Mouse (Mus musculus) left cerebral cortex, postnatal 4 days (tissue): ENCODE measurements around the gene Gm7271. TPM values are rescaled to one million over a fixed set of nuclear protein-coding genes. Genes with fewer than 3 reads are reported as not detected.
A peak's percentile ranks its signal among the peaks of the same experiment; 100 is the strongest.

Experiments used
- DNase-seq: peaks from one replicate; pipeline ENCODE4 v3.0.0-alpha.2; 2022
- intact Hi-C: fragments of 180-260 bp; cut with DNase I; formaldehyde crosslinking; loops from one replicate; pipeline ENCODE4 v1.15.1; 2025
- total RNA-seq, 2 experiments: library from RNA; stranded (reverse); gene quantifications; 2 replicates each; pipeline ENCODE4 v1.2.3; 2021

Gm7271 gene
- total RNA-seq = not detected

GRCm38 (mm10) chr5:76483811-76484210, at the start of gene Gm7271:
Gene Gm7271, plus strand, starts transcription at chr5:76484040.
- no peak for DNase-seq
- intact Hi-C loops = no loop called here

- no peak for DNase-seq
- intact Hi-C loops = no loop called here
These were observed 46.7 kb upstream of the Gm7271 start for GRCm38 (mm10) chr5:76437100-76437499.

GRCm38 (mm10) chr5:76437696-76438095, 46.1 kb upstream of the Gm7271 start:
- intact Hi-C loops = no loop called here
- DNase-seq = no peak

GRCm38 (mm10) chr5:76441431-76441830, 42.4 kb upstream of the Gm7271 start:
- DNase-seq = no peak
- intact Hi-C loops = no loop called here

GRCm38 (mm10) chr5:76474931-76475330, 8.9 kb upstream of the Gm7271 start:
- no peak for DNase-seq
- intact Hi-C loops = no loop called here

GRCm38 (mm10) chr5:76476873-76477272, 7.0 kb upstream of the Gm7271 start:
- intact Hi-C loops = no loop called here
- DNase-seq = no peak

GRCm38 (mm10) chr5:76477764-76478163, 6.1 kb upstream of the Gm7271 start:
- intact Hi-C loops = no loop called here
- no peak for DNase-seq

GRCm38 (mm10) chr5:76495126-76495525, 11.3 kb downstream of the Gm7271 start:
- intact Hi-C loops = no loop called here
- no peak for DNase-seq

GRCm38 (mm10) chr5:76522446-76522845, 38.6 kb downstream of the Gm7271 start:
- intact Hi-C loops = no loop called here
- no peak for DNase-seq

- intact Hi-C loops = no loop called here
- DNase-seq = no peak
These were observed 40.8 kb downstream of the Gm7271 start for GRCm38 (mm10) chr5:76524623-76525022.

- DNase-seq = no peak
- intact Hi-C loops = no loop called here
These were observed 41.2 kb downstream of the Gm7271 start for GRCm38 (mm10) chr5:76525066-76525465.

GRCm38 (mm10) chr5:76525829-76526228, 42.0 kb downstream of the Gm7271 start:
- intact Hi-C loops = no loop called here
- no peak for DNase-seq

GRCm38 (mm10) chr5:76529040-76529703, 45.3 kb downstream of the Gm7271 start, which contains the start of gene Exoc1:
Gene Exoc1, plus strand, starts transcription at chr5:76529311.
- intact Hi-C loops = no loop called here
- DNase-seq = peak; percentile 95

GRCm38 (mm10) chr5:76529704-76530066, 45.8 kb downstream of the Gm7271 start:
- DNase-seq = no peak
- intact Hi-C loops = loop anchor here (10.0 kb wide), 1 partner anchor 225 kb away; the partner anchor contains the start of gene Clock

GRCm38 (mm10) chr5:76533186-76533585, 49.3 kb downstream of the Gm7271 start:
- intact Hi-C loops = loop anchor here (10.0 kb wide), 1 partner anchor 228 kb away; the partner anchor contains the start of gene Clock
- no peak for DNase-seq

GRCm38 (mm10) chr5:76536231-76536630, 52.4 kb downstream of the Gm7271 start:
- intact Hi-C loops = loop anchor here (10.0 kb wide), 1 partner anchor 231 kb away; the partner anchor contains the start of gene Clock

GRCm38 (mm10) chr5:76537578-76537977, 53.7 kb downstream of the Gm7271 start:
- DNase-seq = no peak
- intact Hi-C loops = loop anchor here (10.0 kb wide), 1 partner anchor 233 kb away; the partner anchor contains the start of gene Clock

More at GRCm38 (mm10) chr5:76536231-76536630, 52.4 kb downstream of the Gm7271 start:
- DNase-seq = no peak

- no peak for DNase-seq
These were observed 56.3 kb downstream of the Gm7271 start for GRCm38 (mm10) chr5:76540181-76540580.

GRCm38 (mm10) chr5:76540842-76541241, 57.0 kb downstream of the Gm7271 start:
- no peak for DNase-seq
- intact Hi-C loops = loop anchor here (10.0 kb wide), 1 partner anchor 296 kb away; no protein-coding TSS in a partner anchor

More at GRCm38 (mm10) chr5:76540181-76540580, 56.3 kb downstream of the Gm7271 start:
- intact Hi-C loops = loop anchor here (10.0 kb wide), 1 partner anchor 295 kb away; no protein-coding TSS in a partner anchor

GRCm38 (mm10) chr5:76543200-76543599, 59.4 kb downstream of the Gm7271 start:
- intact Hi-C loops = loop anchor here (10.0 kb wide), 1 partner anchor 298 kb away; no protein-coding TSS in a partner anchor
- DNase-seq = no peak

- no peak for DNase-seq
- intact Hi-C loops = no loop called here
These were observed 66.6 kb downstream of the Gm7271 start for GRCm38 (mm10) chr5:76550426-76550825.

- intact Hi-C loops = no loop called here
- peak; percentile 69 for DNase-seq
These were observed 81.5 kb downstream of the Gm7271 start for GRCm38 (mm10) chr5:76565321-76565720.
